Mouse (Mus musculus) kidney, adult 11 months (tissue): ENCODE data around the gene Paxx.
"Not testable (repeated sequence)": the region's sequence is repeated elsewhere in the genome, so short reads cannot be mapped to it uniquely, and the experiment has no call there.

Source experiments
- DNase-seq: peaks from one replicate; pipeline ENCODE4 v3.0.0; 2022

Paxx gene

DNA sequence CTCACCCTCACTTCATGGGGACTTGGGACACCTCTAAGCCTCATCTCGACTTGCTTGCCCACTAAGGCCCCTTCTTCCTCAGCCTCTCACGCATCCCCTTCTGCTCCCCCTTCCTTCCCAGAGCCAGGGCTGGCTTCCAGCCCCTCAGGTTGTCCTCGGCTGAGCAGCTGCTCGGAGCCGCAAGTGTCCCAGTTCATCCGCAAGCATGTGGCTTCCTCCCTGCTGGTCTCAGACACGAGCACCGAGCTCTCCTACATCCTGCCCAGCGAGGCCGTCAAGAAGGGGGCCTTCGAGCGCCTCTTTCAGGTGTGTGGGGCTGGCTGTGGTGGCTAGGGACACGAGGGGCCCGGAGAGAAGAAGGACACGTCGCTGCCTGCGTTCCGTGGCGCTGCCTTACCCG lies 19.8 kb downstream of the Paxx start:
- no peak for DNase-seq

DNA sequence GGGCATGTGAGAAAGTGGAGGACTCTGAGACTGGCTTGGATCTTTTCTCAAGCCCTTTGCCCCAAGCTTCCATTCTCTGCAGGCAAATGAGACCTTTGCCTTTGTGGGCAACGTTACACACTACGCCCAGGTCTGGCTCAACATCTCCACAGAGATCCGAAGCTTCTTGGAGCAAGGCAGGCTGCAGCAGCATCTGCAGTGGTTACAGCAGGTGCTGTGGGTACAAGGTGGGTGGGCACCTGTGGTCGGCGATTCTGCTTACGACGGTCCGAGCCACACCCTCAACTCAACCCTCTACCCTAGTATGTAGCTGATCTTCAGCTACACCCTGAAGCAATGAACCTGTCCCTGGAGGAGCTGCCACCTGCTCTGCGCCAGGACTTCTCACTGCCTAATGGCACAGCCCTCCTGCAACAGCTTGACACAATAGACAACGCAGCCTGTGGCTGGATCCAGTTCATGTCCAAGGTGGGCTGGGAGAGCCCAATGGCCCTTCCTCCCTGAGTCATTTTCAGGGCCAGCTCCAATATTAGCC lies 24.5 kb downstream of the Paxx start:
- no peak for DNase-seq

DNA sequence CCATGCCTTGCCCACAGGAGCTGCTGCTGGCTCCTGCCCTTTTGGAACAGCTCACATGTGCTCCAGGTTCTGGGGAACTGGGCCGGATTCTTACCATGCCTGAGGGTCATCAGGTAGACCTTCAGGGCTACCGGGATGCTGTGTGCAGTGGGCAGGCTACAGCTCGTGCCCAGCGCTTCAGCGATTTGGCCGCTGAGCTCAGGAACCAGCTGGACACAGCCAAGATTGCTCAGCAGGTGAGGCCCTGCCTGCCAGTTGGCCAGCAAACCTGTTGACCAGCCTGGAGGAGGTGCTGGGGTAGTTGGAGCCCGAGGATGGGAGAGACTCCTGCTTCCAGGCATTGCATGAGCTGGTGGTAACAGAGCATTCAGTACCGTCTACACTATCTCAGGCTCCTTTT lies 26.6 kb downstream of the Paxx start:
- DNase-seq: no peak

DNA sequence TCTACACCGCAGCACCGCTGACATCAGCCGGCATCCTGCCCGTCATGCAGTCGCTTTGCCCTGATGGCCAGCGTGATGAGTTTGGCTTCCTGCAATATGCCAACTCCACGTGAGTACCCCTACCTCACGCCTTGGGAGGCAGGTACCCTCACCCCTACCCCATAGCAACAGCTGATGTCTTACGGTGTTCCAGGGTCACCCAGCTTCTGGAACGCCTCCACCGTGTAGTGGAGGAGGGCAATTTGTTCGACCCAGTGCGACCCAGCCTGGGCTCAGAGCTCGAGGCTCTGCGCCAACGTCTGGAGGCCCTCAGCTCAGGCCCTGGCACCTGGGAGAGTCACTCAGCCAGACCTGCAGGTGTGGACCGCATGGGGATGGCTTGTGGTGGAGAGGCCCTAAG lies 27.8 kb downstream of the Paxx start:
- no peak for DNase-seq

DNA sequence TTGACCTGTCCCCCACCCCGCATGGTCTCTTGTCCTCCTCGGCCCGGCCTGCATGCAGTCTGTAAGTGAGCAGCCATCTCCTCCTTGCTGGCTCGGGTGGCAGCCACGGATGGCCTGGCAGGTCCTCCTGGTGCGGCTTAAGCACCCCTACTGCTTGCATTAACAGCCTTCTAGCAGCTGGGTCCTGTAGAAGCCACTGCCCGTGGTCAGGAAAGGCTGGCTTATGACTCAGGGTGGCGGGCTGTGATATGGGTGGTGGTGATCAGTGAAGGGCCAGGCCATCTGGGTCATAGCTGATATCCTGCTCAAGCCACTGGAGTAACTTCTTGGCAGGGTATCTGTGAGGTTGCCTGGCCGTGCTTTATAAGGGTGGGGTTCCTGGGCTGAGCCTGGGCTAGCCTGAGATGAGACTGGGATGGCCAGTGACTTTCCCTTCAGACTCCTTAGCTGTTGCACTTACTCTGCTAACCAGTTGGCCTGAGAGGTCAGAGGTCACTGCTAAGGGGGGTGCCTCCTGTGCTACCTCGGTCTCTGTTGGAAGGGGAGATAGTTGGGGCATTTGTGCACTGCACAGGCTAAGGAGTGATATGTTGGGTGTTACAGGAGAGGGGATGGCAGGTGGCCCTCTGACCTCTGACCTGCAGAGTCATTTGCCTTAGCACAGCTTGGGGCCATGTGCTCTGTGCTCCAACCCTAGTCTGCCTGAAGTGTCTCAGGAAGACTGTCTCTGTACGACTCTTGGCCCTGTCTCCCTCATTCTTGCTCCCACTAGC lies 28.4 kb downstream of the Paxx start:
- DNase-seq: no peak

DNA sequence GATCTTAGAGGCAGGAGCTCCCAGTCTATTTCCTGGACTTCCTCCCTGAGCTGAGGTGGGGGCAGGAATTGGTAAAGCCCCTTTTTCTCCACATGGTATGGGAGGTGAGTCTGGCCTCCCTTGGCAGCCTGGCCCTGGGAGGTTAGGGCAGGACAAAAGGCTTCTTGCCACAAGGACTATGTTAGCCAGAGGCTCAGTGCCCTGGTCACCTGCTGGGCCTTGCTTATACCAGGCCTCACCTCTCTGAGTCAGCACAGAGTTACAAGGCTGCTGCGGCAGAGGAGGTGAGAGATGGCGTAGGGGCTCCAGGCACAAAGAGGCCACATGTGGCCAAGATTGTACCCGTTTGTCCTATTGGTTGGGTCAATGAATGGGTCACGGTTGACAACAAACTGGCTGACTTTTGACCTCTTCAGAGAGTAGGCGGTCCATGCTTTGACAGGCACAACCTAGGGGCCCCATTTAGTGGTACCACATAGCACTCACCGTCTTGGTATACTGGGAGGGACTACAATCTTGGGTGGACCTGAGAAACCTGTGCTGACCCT lies 29.5 kb downstream of the Paxx start:
- DNase-seq: no peak

DNA sequence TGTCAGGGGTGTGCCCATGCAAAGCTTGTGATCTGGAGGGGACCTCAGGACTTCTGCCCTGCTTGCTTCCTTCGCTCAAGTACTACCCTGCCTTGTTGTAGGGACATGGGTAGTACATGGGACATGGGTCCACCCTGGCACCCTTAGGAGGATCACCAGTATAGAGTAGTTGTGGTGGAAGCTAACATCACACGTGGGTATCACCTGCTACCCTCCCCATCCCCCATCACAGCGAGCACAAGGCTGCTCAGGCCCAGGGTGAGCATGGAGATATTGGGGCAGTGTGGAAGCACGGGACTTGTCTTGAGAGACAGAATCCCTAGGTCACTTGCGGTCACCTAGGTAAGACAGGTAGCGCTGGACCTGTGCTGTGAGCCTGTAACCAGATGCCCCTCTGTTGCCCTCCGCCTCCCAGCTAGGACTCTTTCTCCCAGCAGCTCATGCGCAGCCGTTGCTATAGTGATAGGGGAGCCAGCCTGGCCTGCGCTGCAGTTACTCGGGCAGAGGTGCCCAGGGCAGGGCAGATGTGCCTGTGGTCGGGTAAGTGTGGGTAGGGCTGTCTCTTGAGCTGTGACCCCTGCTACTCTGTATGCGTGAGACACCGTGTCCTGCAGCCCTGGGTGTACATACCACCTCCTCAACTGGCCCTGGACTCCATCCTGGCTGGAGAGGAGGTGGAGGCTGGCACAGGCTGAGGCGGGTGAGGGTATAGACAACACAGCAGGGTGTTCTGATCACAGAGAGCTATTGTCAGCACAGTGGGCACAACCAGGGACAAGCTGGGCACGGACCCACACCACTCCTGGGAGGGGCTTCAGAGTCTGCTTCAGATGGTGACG lies 30.3 kb downstream of the Paxx start:
- peak; percentile 60 for DNase-seq

DNA sequence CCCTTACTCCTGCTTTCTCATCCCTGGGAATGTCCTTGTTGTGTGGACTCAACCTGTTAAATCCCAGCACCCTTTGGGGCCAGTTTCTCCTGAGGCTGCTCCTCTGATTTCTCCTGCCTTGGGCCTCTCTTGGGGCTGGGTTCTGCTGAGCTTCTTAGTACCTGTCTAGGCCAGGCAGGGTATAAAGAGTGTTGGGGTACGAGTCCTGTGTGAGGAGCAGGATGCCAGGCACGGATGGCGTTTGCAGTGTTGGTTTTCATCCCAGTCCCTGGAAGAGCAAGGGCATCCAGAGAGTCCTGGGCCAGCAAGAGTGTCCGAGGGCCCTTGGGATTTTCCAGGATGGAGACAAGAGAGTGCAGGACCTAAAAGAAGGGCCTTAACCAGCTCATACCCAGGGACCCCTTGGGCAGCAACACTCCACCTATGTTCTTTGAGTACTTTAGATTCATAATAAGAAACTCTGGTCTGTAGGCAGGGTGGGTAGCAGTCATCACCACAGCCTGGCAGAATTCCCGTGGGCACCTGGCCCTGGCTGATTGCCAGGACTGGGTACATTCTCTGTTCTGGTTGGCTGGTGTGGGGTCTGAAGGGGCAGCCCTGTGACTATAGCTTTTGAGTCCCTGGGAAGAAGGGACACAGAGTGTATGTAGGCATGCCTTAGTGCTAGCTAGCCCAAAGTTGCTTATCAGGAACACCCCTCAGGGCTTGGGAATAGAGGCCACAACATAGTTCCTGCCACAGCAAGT lies 31.3 kb downstream of the Paxx start:
- DNase-seq: peak; percentile 34

DNA sequence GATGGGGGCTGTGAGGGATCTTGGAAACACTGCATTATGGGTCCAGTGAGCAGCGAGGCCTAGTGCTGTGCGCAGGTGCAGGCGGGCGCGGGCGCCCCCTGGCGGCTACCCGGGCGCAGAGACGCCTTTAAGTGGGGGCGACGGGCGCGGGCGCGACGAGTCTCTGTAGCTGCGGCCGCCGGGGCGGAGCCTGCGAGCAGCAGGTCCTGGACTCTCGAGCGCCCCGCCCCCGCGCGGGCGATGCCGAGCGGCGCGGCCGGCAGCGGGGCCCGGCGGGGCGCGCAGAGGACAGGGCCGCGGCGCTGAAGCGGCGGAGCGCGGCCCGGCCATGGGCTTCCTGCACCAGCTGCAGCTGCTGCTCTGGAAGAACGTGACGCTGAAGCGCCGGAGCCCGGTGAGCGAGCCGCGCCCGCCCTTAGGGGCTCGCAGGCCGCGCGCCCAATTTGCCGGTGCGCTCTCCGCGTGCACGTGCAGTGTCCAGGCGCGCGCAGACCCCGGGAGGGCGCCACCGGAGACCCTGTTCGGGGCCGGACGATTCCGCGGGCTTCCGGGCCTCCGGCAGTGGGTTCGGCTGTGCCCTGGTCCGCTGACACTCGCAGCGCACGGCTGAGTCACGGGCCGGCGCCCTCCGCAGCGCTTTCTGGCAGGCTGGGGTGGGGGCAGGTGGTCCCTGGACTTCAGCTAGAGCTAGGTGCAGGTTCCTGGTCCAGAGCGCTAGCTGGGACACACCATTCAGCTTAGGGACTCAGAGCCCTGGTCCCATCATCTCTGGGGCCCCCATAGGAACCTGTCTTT lies 32.3 kb downstream of the Paxx start, which contains the start of gene Abca2:
Gene Abca2, plus strand, starts transcription at position 262 of the 795 bp plus-strand sequence.
- DNase-seq: peak; percentile 95

DNA sequence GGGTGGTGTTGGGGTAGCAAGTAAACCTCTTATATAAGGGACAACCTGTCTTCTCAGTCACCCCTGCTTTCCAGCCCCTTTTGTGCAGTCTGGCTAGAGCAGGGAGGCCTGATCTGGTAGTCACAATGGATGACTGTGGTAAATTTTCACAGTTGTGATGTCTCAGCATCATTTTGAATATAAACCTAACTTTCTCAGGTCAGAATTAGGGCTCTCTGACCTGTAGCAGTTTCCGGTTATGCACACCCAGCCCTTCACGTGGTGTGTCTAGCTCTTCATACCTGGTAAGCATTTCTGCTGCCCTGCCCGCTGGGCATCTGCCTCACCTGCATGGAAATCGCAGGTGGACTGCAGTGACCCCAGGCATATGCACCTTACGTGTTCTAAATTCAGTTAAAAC lies 33.6 kb downstream of the Paxx start:
- no peak for DNase-seq

DNA sequence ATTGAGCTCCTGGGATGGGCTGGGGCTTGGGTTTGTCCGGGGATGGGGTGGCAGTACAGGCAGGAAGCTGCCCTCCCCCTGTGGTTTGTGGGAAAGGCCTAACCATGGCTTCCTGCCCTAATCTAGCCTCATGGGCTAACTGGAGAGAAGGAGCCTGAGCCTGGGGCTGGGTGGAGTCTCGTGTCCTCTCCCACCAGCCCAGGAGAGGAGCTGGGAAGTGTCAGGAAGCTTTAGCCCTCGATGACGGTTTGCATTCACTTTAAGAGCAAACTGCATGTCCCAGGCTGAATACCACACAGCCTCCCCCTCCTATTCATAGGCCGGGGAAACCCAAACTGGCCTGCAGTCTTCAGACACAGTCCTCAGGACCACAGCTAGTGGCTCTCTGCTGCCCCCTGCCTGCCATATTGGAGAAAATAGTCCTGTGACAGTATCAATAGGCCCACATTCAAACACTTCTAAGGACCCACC lies 34.1 kb downstream of the Paxx start:
- peak; percentile 31 for DNase-seq

DNA sequence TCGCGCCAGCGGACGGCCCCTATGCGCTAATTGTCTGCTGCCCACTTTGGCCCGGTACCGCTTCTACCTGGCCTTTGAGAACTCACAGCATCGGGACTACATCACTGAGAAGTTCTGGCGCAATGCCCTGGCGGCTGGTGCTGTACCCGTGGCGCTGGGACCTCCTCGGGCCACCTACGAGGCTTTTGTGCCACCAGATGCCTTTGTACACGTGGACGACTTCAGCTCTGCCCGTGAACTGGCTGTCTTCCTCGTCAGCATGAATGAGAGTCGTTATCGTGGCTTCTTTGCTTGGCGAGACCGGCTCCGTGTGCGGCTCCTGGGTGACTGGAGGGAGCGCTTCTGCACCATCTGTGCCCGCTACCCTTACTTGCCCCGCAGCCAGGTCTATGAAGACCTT lies 35.4 kb downstream of the Paxx start:
- no peak for DNase-seq

DNA sequence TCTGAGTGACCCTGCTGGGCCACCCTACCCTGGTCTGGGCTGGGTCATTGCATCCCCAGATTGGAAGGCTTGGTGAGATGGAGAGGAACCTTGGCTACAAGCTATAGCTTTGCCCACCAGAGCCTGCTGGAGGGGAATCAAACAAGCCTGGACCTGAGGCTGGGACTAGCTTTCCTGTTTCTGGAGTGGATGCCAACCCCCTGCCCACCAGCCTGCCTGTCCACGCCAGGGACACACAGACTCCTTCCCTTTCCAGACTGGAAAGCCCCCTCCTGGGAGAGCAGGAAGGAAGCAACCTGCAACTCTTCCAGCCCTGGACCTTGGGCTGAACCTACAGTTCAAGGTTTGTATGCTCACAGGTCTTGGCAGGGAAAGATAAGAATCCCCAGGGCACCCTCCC lies 37.3 kb downstream of the Paxx start:
- no peak for DNase-seq

DNA sequence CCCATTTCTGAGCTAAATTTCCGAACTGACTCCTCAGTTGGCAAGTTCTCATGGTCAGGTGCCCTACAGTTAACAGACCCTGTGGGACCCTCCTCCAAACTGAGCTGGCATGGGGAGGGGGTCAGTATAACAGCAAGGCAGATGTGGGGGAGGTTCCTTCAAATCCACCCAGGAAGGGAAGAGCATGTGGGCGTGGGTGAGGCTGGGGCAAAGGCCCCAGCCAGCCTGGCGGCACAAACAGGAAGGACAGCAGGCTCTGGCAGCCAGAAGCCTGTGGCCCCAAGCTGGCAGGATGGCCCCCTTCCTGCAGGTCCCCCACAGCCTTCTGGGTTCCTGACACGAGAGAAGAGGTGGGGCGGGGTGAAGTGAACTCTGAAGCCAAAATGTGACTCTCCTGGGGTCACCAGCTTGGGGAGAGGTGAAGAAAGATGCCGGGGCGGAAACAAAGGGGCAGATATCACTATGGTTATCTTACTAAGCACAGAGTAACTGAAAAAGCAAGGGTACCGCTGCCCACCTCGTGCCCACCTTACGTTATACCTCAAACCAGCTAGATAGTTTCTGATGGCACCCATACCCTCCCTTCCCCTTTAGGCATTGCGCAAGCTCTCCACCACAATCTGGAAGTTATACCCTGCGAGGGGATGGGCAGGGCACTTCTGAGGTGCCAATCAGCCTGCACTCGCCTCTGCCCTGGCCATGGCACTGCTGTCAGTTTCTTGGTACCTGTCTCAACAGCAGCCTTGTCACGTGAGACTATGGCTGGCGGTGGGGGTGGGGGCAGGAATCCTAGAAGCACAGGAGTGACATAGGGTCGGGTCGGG lies 38.1 kb downstream of the Paxx start, which contains the start of gene Fut7:
Gene Fut7, plus strand, starts transcription at position 681 of the 824 bp plus-strand sequence.
- DNase-seq: no peak

DNA sequence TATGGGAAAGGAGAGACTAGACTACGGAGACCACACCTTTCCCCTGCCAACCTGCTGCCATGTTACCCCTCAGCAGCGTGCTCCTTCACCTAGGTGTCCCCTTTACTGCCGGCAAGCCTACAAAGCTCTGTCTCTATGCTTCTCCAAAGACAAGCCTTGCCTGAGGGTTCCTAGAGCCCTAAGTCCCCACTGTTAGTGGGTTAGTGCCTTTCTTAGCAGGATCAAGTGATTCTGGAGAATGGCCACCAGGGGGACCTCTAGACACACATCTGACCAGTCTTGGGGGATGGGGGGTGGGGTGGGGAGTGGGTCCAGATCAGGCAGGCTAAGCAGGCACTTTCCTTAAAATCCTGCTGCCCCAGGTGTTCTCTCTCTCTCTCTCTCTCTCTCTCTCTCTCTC lies 39.0 kb downstream of the Paxx start:
- no peak for DNase-seq

DNA sequence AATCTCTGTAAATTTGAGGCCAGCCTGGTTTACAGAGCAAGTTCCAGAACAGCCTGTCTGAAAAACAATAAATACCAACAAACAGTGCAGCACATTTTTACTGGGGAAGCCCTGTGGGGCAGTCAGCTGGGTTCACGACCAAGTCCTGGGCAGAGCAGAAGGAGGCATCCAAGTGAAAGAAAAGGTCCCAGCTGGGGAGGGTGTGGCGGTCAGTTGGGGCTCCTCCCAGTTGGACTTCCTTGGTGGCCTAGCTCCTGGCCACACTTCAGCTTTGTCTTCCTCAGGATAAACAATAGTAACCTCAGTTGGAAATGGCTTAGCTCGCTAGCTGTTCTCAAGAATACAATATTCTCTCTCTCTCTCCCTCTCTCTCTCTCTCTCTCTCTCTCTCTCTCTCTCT lies 43.5 kb downstream of the Paxx start:
- DNase-seq: no peak

DNA sequence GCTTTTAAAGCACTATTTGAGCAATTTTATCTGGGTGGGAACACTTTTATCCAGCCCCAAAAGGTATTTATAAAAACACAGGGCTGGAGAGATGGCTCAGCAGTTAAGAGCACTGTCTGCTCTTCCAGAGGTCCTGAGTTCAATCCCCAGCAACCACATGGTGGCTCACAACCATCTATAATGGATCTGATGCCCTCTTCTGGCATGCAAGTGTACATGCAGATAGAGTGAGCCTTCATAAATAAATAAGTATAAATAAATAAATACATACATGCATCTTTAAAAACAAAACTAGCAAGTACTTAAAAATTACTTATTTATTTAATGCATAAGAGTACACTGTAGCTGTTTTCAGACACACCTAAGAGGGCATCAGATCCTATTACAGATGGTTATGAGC lies 47.5 kb downstream of the Paxx start:
- DNase-seq: not testable (repeated sequence)

DNA sequence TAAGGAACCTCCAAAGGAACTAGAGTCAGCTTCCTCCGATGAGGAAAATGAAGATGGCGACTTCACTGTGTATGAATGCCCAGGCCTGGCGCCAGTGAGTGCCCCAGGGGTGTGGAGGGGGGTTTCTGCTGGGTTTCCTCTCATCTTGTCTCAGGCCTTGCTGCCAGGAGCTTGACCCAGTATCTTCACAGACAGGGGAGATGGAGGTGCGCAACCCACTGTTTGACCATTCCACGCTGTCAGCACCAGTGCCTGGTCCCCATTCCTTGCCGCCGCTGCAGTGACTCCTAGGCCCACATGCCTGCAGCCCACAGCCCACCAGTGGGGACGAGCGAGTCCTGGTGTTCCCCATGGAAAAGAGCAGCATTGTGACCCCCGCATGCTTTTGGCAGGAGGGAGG lies 52.0 kb downstream of the Paxx start:
- DNase-seq: no peak
